Mouse (Mus musculus) stomach, postnatal 0 days (tissue): ENCODE results near the gene Mapkapk3.

ENCODE experiments used
- CTCF ChIP-seq: IDR thresholded peaks from 2 replicates; pipeline ENCODE4 v1.5.1; 2016; ENCODE audit warnings: antibody characterized with exemption, low read depth, mild to moderate bottlenecking, moderate library complexity
- EP300 ChIP-seq: optimal IDR thresholded peaks from 2 replicates; pipeline ENCODE3; 2016; ENCODE audit warnings: antibody characterized with exemption

DNA sequence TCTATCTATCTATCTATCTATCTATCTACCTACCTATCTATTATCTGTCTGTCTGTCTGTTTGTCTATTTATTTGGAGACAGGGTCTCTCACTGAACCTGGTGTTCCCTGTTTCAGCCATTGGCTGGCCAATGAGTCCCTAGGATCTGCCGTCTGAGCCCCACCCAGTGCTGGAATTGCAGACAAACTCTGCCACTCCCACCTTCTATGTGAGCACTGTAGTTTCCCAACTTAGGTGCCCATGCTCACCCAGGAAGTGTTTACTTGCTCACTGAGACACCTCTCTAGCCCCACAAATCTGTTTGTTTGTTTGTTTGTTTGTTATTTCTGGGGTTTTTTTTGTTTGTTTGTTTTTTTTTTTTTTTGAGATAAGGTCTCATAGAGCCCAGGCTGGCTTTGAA is 22.6 kb downstream of the Mapkapk3 start:
- TF ChIP-seq CTCF (no peak), EP300 (no peak)
